Mouse (Mus musculus): Measurements from ENCODE around the gene Sqstm1.

Sqstm1 gene

GRCm38 (mm10) chr11:50210505-50211151 lies at the start of gene Sqstm1, which contains the start of gene Mgat4b:
Sqstm1 (minus strand) TSS chr11:50210827.
Mgat4b (plus strand) TSS chr11:50210890.
- peak; percentile 82 for DNase-seq

DNA sequence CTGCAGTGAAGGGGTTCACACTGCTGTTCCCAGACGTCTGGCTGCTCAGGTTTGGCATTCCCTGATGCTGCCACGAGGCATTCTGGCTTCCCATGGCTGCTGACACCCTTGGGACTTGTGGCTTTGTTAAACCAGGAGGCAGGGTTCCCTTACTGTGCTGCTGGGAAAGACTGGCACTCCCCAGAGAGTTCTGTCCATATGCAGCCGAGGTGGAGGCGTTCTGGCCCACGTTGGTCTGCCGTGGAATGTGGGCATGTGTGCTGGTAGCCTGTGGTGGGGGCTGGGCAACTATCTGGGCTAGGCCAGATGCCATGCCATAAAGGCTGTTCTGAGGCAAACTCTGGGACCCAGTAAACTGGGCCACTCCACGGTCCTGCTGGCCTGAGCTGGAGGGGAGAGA lies 47.7 kb upstream of the Sqstm1 start:
- no peak for DNase-seq

DNA sequence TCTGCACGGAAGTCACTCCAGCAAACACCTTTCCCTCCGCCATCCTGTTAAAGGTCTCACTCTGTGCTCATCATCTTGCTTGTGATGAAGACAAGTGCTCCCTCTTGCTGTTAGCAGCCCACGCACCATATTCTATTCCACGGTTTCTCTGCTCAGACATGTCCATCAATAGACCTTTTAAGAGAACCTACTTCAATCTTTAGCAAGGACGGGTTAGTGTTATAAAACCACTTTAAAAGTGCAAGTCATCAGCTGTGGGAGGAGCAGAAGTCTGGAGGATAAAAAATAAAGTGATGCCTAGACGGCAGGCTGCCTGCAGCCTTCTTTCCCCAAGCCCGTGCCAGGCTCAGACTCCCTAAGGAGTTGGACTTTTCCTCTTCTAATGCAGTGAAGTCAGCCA lies 46.0 kb upstream of the Sqstm1 start:
- DNase-seq = no peak

- DNase-seq = peak; percentile 52
These were observed 43.5 kb upstream of the Sqstm1 start for GRCm38 (mm10) chr11:50254010-50254580.

- DNase-seq = no peak
These were observed 42.8 kb upstream of the Sqstm1 start for GRCm38 (mm10) chr11:50253393-50253792.

- DNase-seq = no peak
These were observed 42.1 kb upstream of the Sqstm1 start for GRCm38 (mm10) chr11:50252684-50253265.

GRCm38 (mm10) chr11:50252166-50252565 lies 41.5 kb upstream of the Sqstm1 start:
- no peak for DNase-seq

DNA sequence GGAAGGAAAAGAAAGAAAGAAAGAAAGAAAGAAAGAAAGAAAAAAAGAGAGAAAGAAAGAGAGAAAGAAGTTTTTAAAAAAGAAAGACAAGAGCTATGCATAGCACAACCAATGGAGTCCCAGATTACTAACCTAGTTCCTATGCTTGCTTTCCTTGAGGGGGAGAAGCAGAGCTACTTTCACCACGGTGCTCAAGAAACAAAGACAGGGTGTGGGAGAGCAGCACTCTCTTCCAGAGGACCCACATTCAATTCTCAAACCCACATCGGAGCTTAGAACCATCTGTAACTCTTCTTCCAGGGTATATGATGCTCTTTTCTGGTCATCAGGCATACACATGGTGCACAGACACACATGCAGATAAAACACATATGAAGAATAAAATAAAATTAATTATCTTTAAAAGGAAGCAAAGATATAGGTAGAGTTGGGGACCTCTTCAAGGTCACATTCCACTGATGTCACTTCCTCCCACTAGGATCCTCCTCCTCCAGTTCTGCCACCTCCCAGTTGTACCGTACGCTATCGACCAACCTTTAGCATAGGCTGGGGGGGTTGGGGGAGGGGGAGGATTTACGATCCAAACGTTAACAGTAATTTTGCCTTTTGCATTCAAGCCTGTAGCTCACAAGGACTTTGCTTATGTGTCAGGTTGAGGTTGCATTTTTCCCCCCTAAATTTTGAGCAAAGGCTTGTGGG lies 38.0 kb upstream of the Sqstm1 start:
- DNase-seq = no peak

- no peak for DNase-seq
These were observed 34.6 kb upstream of the Sqstm1 start for GRCm38 (mm10) chr11:50245269-50245668.

DNA sequence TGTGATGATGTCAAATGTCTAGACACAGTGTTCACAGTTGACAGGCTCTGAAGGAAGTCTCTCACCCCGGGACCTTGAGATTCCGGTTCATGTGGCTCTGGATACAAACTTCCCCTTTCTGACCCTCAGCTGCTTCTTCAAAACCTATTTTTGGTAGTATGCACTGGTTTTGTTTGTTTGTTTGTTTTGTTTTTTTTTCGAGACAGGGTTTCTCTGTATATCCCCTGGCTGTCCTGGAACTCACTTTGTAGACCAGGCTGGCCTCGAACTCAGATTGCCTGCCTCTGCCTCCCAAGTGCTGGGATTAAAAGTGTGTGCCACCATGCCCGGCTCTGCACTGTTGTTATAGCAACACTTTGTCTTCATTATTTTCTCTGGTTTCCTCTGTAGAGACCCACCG lies 33.3 kb upstream of the Sqstm1 start:
- no peak for DNase-seq

- DNase-seq = no peak
These were observed 29.7 kb upstream of the Sqstm1 start for GRCm38 (mm10) chr11:50240235-50240911.

DNA sequence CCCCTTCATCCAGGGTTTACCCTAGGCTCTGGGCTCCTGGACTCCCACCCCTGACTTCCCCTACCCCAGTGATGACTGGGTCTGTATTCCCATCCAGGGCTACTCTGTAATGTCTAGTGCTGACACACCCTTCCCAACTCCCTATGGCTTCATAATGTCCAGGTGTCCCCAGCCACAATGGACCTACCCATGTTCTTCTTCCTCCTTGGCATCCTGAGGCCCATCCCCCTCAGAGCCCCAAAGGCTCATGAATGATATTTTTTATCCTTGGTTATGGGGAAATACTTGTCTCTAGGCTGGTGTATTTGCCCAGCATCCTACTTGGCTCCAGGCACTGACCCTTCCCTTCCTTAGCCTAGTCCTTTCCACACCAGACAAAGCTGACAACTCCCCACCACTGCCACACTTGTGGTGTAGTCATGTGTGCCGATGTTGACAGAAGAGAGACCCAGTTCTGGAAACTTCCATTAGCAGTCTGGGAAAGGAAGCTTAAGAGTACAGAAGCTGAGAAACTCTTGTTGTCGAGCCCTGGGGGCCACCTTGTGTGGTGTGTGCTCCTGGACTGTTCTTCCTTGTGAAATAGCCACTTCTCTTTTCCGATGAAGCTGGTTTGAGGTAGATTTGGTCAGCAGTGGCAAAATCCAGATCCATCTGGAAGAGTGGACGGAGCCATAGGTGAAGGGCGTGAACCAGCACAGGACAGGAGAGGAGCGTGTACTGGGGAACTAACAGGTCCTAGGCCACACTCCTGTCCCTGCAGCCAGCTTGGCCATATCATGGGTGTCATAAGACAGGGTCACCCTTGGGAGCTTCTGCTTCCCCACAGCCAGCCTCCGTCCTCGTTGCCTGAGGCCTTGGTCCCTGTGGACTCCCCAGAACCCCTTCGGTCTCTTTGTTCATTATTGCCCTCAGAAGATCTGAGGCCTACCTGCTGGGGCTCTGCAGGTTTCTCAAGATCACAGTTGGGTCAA lies 28.5 kb upstream of the Sqstm1 start:
- DNase-seq = no peak

DNA sequence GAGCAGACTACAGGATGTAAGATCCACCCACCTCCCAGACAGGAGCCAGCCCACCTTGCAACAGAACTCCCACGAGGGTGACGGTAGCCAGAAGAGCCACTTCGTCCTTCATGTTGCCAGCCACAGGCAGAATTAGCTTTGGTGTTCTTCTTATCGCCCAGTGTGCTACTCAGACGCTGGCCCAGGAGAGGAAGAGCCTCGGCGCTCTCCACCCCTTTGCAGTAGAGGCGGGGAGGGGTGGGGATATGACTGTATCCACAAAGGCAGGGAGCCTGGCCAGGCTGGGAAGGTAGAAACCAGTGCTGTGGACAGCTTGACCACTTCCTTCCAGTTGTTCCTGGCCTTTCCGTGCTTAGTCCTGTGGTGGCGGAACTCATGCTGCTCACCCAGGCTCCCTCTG lies 27.7 kb upstream of the Sqstm1 start, which contains the start of gene Ltc4s:
TSS of gene Ltc4s (minus strand) at position 293 of the 400 bp plus-strand sequence.
- no peak for DNase-seq

GRCm38 (mm10) chr11:50236937-50237835 lies 26.6 kb upstream of the Sqstm1 start:
- no peak for DNase-seq

DNA sequence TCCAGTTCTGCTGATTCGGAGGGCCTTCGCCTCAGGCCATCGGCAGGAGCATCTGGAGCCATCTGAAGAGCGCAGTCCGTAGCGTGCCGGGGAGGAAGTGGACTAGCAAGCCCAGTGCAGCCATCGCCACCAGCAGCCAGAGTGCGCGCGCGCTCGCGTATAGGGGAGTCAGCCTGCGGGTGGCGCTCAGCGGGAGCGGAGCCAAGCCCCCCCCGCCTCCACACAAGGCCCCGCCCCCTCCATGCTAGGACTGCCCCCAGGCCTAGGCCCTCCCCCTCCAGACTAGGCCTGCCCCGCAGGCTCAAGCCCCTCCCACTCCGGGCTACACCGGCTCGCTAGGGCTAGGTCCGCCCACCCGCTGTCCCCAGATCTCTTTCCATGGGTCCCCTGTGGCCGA lies 25.9 kb upstream of the Sqstm1 start:
- DNase-seq = peak; percentile 79

GRCm38 (mm10) chr11:50234606-50235005 lies 24.0 kb upstream of the Sqstm1 start:
- DNase-seq = no peak

- DNase-seq = no peak
These were observed 23.4 kb upstream of the Sqstm1 start for GRCm38 (mm10) chr11:50233993-50234392.

GRCm38 (mm10) chr11:50233022-50233421 lies 22.4 kb upstream of the Sqstm1 start:
- DNase-seq = no peak

DNA sequence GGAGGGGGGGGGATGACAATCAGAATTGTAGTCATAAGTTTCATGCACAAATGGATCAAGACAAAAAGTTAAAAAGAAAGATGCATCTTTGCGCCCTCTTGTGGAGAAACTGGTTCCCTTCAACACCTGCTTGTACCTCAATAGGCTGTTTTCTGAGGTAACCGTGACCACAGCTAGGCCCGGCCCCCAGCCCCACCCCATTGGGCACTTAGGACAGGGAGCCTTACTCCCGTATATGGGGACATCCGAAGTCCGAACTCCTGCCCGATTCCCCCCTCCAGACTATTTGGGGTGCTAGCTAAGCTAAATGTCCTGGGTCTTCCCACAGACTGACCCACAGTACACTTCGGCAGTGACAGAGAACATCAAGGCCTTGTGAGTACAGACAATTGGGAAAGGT lies 20.8 kb upstream of the Sqstm1 start:
- peak; percentile 71 for DNase-seq

DNA sequence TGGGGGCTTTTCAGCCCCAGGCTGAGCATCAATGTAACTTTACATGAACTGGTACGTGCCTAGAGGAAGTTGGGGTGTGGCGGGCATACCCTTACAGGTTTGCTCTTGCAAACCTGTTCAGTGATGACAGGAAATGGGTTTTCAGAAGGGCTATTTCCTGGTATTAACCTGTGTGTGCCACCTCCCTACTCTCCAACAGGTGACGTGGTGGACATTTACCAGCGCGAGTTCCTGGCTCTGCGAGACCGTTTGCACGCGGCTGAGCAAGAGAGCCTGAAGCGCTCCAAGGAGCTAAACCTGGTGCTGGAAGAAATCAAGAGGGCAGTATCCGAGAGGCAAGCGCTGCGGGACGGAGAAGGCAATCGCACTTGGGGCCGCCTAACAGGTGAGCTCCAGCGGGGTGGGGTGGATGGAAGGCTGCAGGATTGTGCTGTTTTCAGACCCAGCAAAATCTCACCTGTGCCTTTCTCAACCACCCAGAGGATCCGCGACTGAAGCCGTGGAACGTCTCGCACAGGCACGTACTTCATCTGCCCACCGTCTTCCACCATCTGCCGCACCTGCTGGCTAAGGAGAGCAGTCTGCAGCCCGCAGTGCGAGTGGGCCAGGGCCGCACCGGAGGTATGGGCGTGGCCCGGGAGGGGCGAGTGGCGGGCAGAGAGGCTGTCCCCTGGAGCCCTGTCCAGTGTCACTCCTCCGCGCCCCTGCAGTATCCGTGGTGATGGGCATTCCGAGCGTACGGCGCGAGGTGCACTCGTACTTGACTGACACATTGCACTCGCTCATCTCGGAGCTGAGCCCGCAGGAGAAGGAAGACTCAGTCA lies 20.1 kb upstream of the Sqstm1 start:
- peak; percentile 64 for DNase-seq
